Mouse (Mus musculus): ENCODE measurements around the gene Aff1. TPM values are rescaled to one million over a fixed set of nuclear protein-coding genes. Genes with fewer than 3 reads are reported as not detected.

Gene Aff1
- polyA plus RNA-seq, 1 experiment from 2014 or later = 7.1 TPM

DNA sequence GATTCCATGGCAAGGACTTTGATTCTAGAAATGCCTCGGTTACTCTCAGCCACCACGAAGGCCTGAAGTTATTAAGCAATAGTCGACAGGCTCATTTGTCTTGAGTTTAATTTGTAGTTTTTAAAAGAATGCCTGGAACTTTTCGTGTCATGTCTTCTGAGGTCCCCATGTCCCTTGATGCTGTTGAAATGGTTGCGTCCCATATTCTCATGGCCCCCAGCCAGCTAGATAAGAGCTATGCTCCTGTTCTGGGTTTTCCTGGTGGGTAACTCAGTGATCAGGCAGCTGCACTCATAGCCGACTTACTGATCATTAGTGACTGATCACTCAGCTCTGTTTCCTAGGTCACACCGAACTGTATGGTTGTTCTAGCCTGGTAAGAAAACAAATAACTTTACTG lies 69.6 kb downstream of the Aff1 start:
- peaks cover 5% of the 10 kb centered on the region; the same call in 1 of the 2 replicates for H3K9me3 ChIP-seq (ENCODE audit: control insufficient read depth, low read length)
- H3K4me2 ChIP-seq (ENCODE audit: low read depth, low read length, severe bottlenecking) = no peak overlapping the region
- H3K27me3 ChIP-seq (ENCODE audit: control insufficient read depth, insufficient read depth, low read length) = no peaks in the 10 kb centered on the region
- no peak for DNase-seq (ENCODE audit: low spot score)
- H3K9ac ChIP-seq (ENCODE audit: low read length) = no peak overlapping the region
- no peak overlapping the region for H3K27ac ChIP-seq (ENCODE audit: low read depth, low read length)
- no peak overlapping the region for H3K4me3 ChIP-seq (ENCODE audit: low read depth, low read length)
- peaks cover 9% of the 10 kb centered on the region; the same call in 1 of the 2 replicates for H3K4me1 ChIP-seq (replicated peaks; ENCODE audit: control insufficient read depth, insufficient read depth, low read length)
- no peaks in the 10 kb centered on the region; the same call in 1 of the 2 replicates for H3K36me3 ChIP-seq (ENCODE audit: control insufficient read depth, insufficient read depth, low read length)
- 89% methylated on average over 7 of the region's 7 CpGs for WGBS
- ATAC-seq (replicated peaks; ENCODE audit: low FRiP score) = no peak

DNA sequence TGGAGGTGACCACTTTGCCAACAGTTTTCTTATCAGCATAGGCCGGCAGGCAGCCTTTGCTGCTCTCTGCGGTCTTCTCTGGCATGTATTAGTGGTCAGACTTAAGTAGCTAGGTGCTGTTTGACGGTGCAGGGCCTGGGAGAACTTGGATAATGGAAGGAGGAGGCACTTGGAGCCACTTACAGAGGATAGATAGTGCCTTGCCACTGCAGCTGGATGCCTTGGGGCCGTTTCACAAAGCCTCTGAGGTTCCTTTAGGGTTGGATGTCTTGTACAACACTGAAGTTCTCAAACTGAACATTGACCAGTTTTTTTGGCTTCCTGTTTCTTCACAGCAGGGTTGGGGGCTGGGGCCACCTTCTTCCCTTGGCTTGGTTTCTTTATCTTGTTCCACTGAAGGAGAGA lies 70.7 kb downstream of the Aff1 start:
- Histone ChIP-seq H3K4me1 (replicated peaks; ENCODE audit: control insufficient read depth, insufficient read depth, low read length) (peaks cover 9% of the 10 kb centered on the region; the same call in 1 of the 2 replicates), H3K4me2 (ENCODE audit: low read depth, low read length, severe bottlenecking) (no peak overlapping the region), H3K27me3 (ENCODE audit: control insufficient read depth, insufficient read depth, low read length) (no peaks in the 10 kb centered on the region), H3K9ac (ENCODE audit: low read length) (no peak overlapping the region), H3K27ac (ENCODE audit: low read depth, low read length) (no peak overlapping the region), H3K9me3 (ENCODE audit: control insufficient read depth, low read length) (peaks cover 5% of the 10 kb centered on the region; the same call in 1 of the 2 replicates), H3K36me3 (ENCODE audit: control insufficient read depth, insufficient read depth, low read length) (no peaks in the 10 kb centered on the region; the same call in 1 of the 2 replicates), H3K4me3 (ENCODE audit: low read depth, low read length) (no peak overlapping the region)
- no peak for DNase-seq (ENCODE audit: low spot score)
- no peak for ATAC-seq (replicated peaks; ENCODE audit: low FRiP score)
- 85% methylated on average over 4 of the region's 4 CpGs for WGBS

GRCm38 (mm10) chr5:103765356-103765755 lies 73.2 kb downstream of the Aff1 start:
- DNase-seq (ENCODE audit: low spot score) = no peak
- Histone ChIP-seq H3K9me3 (ENCODE audit: control insufficient read depth, low read length) (peaks cover 5% of the 10 kb centered on the region; the same call in 1 of the 2 replicates), H3K27ac (ENCODE audit: low read depth, low read length) (no peak overlapping the region), H3K36me3 (ENCODE audit: control insufficient read depth, insufficient read depth, low read length) (no peaks in the 10 kb centered on the region; the same call in 1 of the 2 replicates), H3K9ac (ENCODE audit: low read length) (no peak overlapping the region), H3K4me2 (ENCODE audit: low read depth, low read length, severe bottlenecking) (no peak overlapping the region), H3K4me1 (replicated peaks; ENCODE audit: control insufficient read depth, insufficient read depth, low read length) (peaks cover 5% of the 10 kb centered on the region; the same call in 1 of the 2 replicates), H3K4me3 (ENCODE audit: low read depth, low read length) (no peak overlapping the region), H3K27me3 (ENCODE audit: control insufficient read depth, insufficient read depth, low read length) (no peaks in the 10 kb centered on the region)
- 94% methylated on average over 4 of the region's 4 CpGs for WGBS
- ATAC-seq (replicated peaks; ENCODE audit: low FRiP score) = no peak

DNA sequence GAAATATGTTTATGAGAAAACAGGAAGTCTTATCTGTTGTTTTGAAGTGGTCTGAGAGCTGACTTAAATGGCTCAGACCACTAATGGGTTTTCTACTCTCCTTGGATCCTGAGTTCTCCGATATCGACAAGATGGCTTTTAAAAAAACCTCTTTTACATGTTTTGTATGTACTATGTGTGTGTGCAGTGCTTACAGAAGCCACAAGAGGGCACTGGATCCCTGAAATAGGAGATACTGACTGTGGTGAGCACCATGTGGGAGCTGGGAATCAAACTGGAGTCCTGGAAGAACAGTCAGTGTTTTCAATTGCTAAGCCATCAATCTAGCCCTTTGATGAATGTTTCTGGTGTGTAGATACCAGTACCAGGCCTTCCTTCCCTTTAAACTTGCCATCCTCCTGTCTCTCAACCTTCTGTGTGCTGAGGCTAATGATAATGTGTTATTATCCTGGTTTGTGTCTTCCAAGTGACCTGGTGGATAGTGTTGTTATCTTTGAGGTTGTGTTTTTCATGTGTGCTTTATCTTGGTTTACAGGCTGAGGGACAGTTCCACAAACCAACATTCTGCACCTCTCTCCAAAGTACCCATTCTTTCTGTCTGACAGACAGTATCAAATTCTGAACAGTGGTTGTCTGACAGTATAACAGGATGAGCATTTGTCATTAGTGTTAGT lies 73.7 kb downstream of the Aff1 start:
- Histone ChIP-seq H3K36me3 (ENCODE audit: control insufficient read depth, insufficient read depth, low read length) (no peaks in the 10 kb centered on the region; the same call in 1 of the 2 replicates), H3K4me1 (replicated peaks; ENCODE audit: control insufficient read depth, insufficient read depth, low read length) (no peaks in the 10 kb centered on the region), H3K9ac (ENCODE audit: low read length) (no peak overlapping the region), H3K4me3 (ENCODE audit: low read depth, low read length) (no peak overlapping the region), H3K4me2 (ENCODE audit: low read depth, low read length, severe bottlenecking) (no peak overlapping the region), H3K9me3 (ENCODE audit: control insufficient read depth, low read length) (peaks cover 5% of the 10 kb centered on the region; the same call in 1 of the 2 replicates), H3K27me3 (ENCODE audit: control insufficient read depth, insufficient read depth, low read length) (no peaks in the 10 kb centered on the region), H3K27ac (ENCODE audit: low read depth, low read length) (no peak overlapping the region)
- no peak for ATAC-seq (replicated peaks; ENCODE audit: low FRiP score)
- no peak for DNase-seq (ENCODE audit: low spot score)
- WGBS = 100% methylated on average over 2 of the region's 2 CpGs

DNA sequence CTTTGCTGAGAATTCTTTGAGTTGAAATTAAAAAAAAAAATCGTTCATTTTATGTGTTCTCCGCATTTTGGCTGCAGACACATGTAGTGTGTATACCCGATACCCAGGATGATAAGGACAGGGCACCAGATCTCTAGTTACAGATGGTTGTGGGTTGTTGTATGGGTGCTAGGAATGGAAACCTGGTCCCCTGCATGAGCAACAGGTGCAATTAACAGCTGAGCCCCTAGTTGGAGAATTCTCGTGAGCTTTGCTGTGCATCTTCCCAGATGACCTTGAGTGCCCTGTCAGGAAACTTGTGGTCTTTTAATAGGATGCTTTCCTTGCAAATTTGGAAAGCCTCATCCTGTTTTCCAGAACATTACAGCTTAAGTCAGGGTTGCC lies 74.2 kb downstream of the Aff1 start:
- Histone ChIP-seq H3K36me3 (ENCODE audit: control insufficient read depth, insufficient read depth, low read length) (no peaks in the 10 kb centered on the region; the same call in 1 of the 2 replicates), H3K9ac (ENCODE audit: low read length) (no peak overlapping the region), H3K27ac (ENCODE audit: low read depth, low read length) (no peak overlapping the region), H3K9me3 (ENCODE audit: control insufficient read depth, low read length) (peaks cover 5% of the 10 kb centered on the region; the same call in 1 of the 2 replicates), H3K4me2 (ENCODE audit: low read depth, low read length, severe bottlenecking) (no peak overlapping the region), H3K4me3 (ENCODE audit: low read depth, low read length) (no peak overlapping the region), H3K4me1 (replicated peaks; ENCODE audit: control insufficient read depth, insufficient read depth, low read length) (peaks cover 4% of the 10 kb centered on the region), H3K27me3 (ENCODE audit: control insufficient read depth, insufficient read depth, low read length) (no peaks in the 10 kb centered on the region)
- no peak for DNase-seq (ENCODE audit: low spot score)
- 94% methylated on average over 4 of the region's 4 CpGs for WGBS
- no peak for ATAC-seq (replicated peaks; ENCODE audit: low FRiP score)

GRCm38 (mm10) chr5:103768961-103769360 lies 76.8 kb downstream of the Aff1 start:
- H3K9me3 ChIP-seq (ENCODE audit: control insufficient read depth, low read length) = peaks cover 5% of the 10 kb centered on the region; the same call in 1 of the 2 replicates
- no peak overlapping the region for H3K4me2 ChIP-seq (ENCODE audit: low read depth, low read length, severe bottlenecking)
- ATAC-seq (replicated peaks; ENCODE audit: low FRiP score) (no peak), DNase-seq (ENCODE audit: low spot score) (no peak)
- H3K27me3 ChIP-seq (ENCODE audit: control insufficient read depth, insufficient read depth, low read length) = no peaks in the 10 kb centered on the region
- H3K4me1 ChIP-seq (replicated peaks; ENCODE audit: control insufficient read depth, insufficient read depth, low read length) = peaks cover 16% of the 10 kb centered on the region
- 90% methylated on average over 3 of the region's 3 CpGs for WGBS
- no peaks in the 10 kb centered on the region; the same call in 1 of the 2 replicates for H3K36me3 ChIP-seq (ENCODE audit: control insufficient read depth, insufficient read depth, low read length)
- no peak overlapping the region for H3K9ac ChIP-seq (ENCODE audit: low read length)
- H3K4me3 ChIP-seq (ENCODE audit: low read depth, low read length) = no peak overlapping the region
- no peak overlapping the region for H3K27ac ChIP-seq (ENCODE audit: low read depth, low read length)

GRCm38 (mm10) chr5:103769701-103770100 lies 77.5 kb downstream of the Aff1 start:
- H3K36me3 ChIP-seq (ENCODE audit: control insufficient read depth, insufficient read depth, low read length) = no peaks in the 10 kb centered on the region; the same call in 1 of the 2 replicates
- DNase-seq (ENCODE audit: low spot score) = no peak
- H3K4me2 ChIP-seq (ENCODE audit: low read depth, low read length, severe bottlenecking) = no peak overlapping the region
- 94% methylated on average over 9 of the region's 9 CpGs for WGBS
- H3K27ac ChIP-seq (ENCODE audit: low read depth, low read length) = no peak overlapping the region
- H3K27me3 ChIP-seq (ENCODE audit: control insufficient read depth, insufficient read depth, low read length) = no peaks in the 10 kb centered on the region
- no peak overlapping the region for H3K4me3 ChIP-seq (ENCODE audit: low read depth, low read length)
- no peak for ATAC-seq (replicated peaks; ENCODE audit: low FRiP score)
- peaks cover 16% of the 10 kb centered on the region for H3K4me1 ChIP-seq (replicated peaks; ENCODE audit: control insufficient read depth, insufficient read depth, low read length)
- no peak overlapping the region for H3K9ac ChIP-seq (ENCODE audit: low read length)
- peaks cover 5% of the 10 kb centered on the region; the same call in 1 of the 2 replicates for H3K9me3 ChIP-seq (ENCODE audit: control insufficient read depth, low read length)

GRCm38 (mm10) chr5:103770447-103771222 lies 78.5 kb downstream of the Aff1 start:
- Histone ChIP-seq H3K27me3 (ENCODE audit: control insufficient read depth, insufficient read depth, low read length) (no peaks in the 10 kb centered on the region), H3K9ac (ENCODE audit: low read length) (no peak overlapping the region), H3K4me1 (replicated peaks; ENCODE audit: control insufficient read depth, insufficient read depth, low read length) (peaks cover 18% of the 10 kb centered on the region), H3K4me3 (ENCODE audit: low read depth, low read length) (no peak overlapping the region), H3K9me3 (ENCODE audit: control insufficient read depth, low read length) (peaks cover 5% of the 10 kb centered on the region; the same call in 1 of the 2 replicates), H3K4me2 (ENCODE audit: low read depth, low read length, severe bottlenecking) (no peak overlapping the region), H3K27ac (ENCODE audit: low read depth, low read length) (no peak overlapping the region; the same call in 1 of the 2 replicates), H3K36me3 (ENCODE audit: control insufficient read depth, insufficient read depth, low read length) (no peaks in the 10 kb centered on the region; the same call in 1 of the 2 replicates)
- ATAC-seq (replicated peaks; ENCODE audit: low FRiP score) (no peak), DNase-seq (ENCODE audit: low spot score) (no peak)
- 91% methylated on average over 6 of the region's 6 CpGs for WGBS
